Mouse (Mus musculus) lung, embryonic 14.5 days (tissue): ENCODE results near the gene Eln. TPM values are rescaled to one million over a fixed set of nuclear protein-coding genes. Genes with fewer than 3 reads are reported as not detected.

Experiments
- ATAC-seq: fragments of 200-750 bp; cut with Nextera tagmentation; 2 replicates; pipeline ENCODE4 v1.8.0; 2017; ENCODE audit warnings: mild to moderate bottlenecking, moderate TSS enrichment, moderate library complexity; ENCODE audit not compliant: insufficient read depth
- DNase-seq: peaks from one replicate; pipeline ENCODE4 v3.0.0-alpha.2; 2015
- H3K27ac ChIP-seq: fragments of 300-500 bp; sonication (generic); 2 replicates; pipeline ENCODE4 v1.5.1; 2014; ENCODE audit warnings: low read depth, mild to moderate bottlenecking, moderate library complexity
- H3K27me3 ChIP-seq: fragments of 300-500 bp; sonication (generic); 2 replicates; pipeline ENCODE4 v1.6.1; 2014; ENCODE audit warnings: low read length, control low read depth; ENCODE audit not compliant: insufficient read depth
- H3K36me3 ChIP-seq: fragments of 300-500 bp; sonication (generic); 2 replicates; pipeline ENCODE4 v1.6.1; 2014; ENCODE audit warnings: control low read depth; ENCODE audit not compliant: insufficient read depth
- H3K4me1 ChIP-seq: fragments of 300-500 bp; sonication (generic); 2 replicates; pipeline ENCODE4 v1.6.1; 2014; ENCODE audit warnings: antibody characterized with exemption, control low read depth; ENCODE audit not compliant: insufficient read depth
- H3K4me2 ChIP-seq: fragments of 300-500 bp; sonication (generic); 2 replicates; pipeline ENCODE4 v1.6.1; 2014; ENCODE audit warnings: mild to moderate bottlenecking
- H3K4me3 ChIP-seq: fragments of 300-500 bp; sonication (generic); 2 replicates; pipeline ENCODE4 v1.5.1; 2014; ENCODE audit warnings: low read depth, low read length
- H3K9ac ChIP-seq: fragments of 300-500 bp; sonication (generic); 2 replicates; pipeline ENCODE4 v1.6.1; 2014
- H3K9me3 ChIP-seq: fragments of 300-500 bp; sonication (generic); 2 replicates; pipeline ENCODE4 v1.6.1; 2016; ENCODE audit warnings: low read depth, low read length, control low read depth
- CTCF ChIP-seq: IDR thresholded peaks from 2 replicates; pipeline ENCODE4 v1.5.1; 2016; ENCODE audit warnings: antibody characterized with exemption, low read depth
- WGBS: fragments of 180-500 bp; shearing (Covaris S2); extraction: QIAGEN DNeasy Blood & Tissue Kit; methylation state at CpG from one replicate; pipeline ENCODE4 v1.1.7; 2014; 5-methylcytosine and 5-hydroxymethylcytosine counted together
- polyA plus RNA-seq: library from polyadenylated mRNA; unstranded; fragments of >200 nt; fragmentation: Nextera tagmentation; extraction: Ambion mirVana; gene quantifications from 2 replicates; pipeline ENCODE4 v1.2.1, GENCODE M21; 2014

Gene Eln
- polyA plus RNA-seq = 196 and 198 TPM in 2 replicates

DNA sequence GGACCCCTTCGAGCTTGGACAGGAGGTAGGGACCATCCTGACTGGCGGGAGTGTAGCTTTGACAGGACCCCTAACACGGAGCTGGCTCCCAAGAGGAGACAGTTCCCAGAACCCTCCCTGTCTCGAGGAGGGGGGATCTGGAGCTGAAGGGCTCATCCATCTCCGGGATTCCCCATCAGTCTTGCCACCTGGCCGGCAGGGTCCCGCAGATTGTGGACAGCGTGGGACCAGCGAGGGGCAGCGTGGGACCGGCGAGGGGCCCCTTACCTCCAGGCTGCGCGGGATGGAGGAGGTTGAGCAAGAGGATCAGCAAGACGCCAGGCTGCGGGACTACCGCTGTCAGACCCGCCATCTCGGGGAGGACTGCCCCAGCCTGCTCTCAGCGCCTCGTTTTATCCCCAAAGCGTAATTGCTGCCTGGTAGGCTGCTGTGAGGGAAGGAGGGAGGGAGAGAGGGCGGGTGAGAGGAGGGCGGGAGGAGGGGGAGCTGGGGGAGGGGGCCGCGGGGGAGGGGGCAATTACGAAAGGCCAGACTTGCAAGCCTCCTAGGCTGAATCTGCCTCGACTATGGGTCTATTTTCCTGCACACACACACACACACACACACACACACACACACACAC lies at the start of gene Eln:
Gene Eln, minus strand, starts transcription at position 434 of the 622 bp plus-strand sequence.
- peak; percentile 81 for DNase-seq
- no peaks in the 10 kb centered on the region for H3K27me3 ChIP-seq
- peak; percentile 77 for ATAC-seq
- no peak for TF ChIP-seq CTCF
- H3K4me3 ChIP-seq = peak within 1 kb of the TSS; percentile 44
- WGBS = under 1% methylated on average over 24 of the region's 28 CpGs
- no peaks in the 10 kb centered on the region for H3K36me3 ChIP-seq
- peak within 1 kb of the TSS; percentile 83 for H3K27ac ChIP-seq
- no peaks in the 10 kb centered on the region for H3K9me3 ChIP-seq
- H3K9ac ChIP-seq = peak within 1 kb of the TSS; percentile 62
- peaks cover 9% of the 10 kb centered on the region; the same call in 1 of the 2 replicates for H3K4me1 ChIP-seq
- H3K4me2 ChIP-seq = peak within 1 kb of the TSS; percentile 65

DNA sequence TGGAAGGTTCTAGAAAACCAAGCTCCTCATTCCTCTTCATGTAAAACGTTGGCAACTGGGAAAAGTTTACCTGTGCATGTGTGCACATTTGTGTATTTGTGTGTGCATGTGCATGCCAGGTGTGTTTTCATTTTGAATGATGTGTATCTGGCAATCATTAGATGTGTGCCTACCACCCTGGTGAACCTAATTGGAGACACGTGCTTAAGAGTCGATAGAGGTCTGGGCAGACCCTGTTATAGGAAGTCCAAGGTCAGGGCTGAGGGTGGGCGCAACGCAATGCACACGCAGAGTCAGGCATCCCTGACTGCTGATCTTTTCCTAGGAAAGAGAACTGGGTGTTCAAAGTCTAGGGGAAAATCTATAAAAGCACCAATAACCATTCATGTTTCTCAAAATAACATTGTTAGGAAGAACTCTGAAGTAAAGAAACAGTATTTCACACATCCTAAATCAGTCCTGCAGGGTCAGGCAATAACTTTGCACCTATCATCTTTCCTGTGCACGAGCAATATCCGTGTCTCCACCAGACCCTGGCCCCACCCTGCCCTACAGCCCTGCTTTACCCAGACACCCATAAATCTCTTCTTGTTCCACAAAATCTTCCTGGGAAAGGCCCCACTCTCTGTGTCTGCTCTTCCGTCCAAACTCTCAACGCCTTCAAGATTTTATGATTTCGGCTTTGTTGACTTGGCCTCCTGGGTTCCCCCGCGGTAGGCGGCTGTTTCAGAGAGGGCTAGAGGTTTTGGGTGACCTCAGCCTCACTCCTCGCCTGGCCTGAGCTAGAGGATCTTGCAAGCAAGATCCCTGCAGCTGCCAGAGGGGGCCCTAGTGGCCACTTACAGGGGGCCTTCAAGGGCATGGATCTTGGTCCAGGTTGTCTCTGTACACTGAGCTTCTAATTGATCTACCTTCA lies 43.2 kb upstream of the Eln start:
- Histone ChIP-seq H3K27ac (no peak overlapping the region), H3K4me2 (no peak overlapping the region), H3K27me3 (no peaks in the 10 kb centered on the region), H3K9me3 (peaks cover 7% of the 10 kb centered on the region; the same call in 1 of the 2 replicates), H3K9ac (no peak overlapping the region), H3K4me1 (no peaks in the 10 kb centered on the region), H3K4me3 (no peak overlapping the region), H3K36me3 (no peaks in the 10 kb centered on the region)
- no peak for ATAC-seq
- TF ChIP-seq CTCF = no peak
- no peak for DNase-seq
- 75% methylated on average over 15 of the region's 15 CpGs for WGBS

DNA sequence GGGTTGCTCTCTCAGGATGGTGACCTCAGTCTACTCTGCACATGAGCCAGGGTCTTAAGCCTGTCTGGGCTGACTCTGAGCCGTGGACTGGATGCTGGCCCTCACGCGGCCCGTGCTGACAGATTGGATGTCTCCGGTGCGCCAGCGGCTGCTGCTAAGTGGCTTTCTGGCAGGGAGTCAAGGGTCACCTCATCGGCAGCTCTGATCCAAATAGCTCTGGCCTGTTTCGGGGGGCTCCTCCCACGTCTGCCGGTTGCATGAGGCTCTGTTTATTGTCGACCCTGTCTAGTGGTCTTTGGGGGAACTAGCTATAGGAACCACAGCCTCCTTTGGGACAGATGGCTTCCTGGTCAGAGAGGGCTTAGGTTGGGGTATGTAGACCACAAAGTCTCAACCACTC lies 41.1 kb upstream of the Eln start:
- H3K36me3 ChIP-seq = no peaks in the 10 kb centered on the region
- H3K4me3 ChIP-seq = no peak overlapping the region
- H3K27me3 ChIP-seq = no peaks in the 10 kb centered on the region
- WGBS = 17% methylated on average over 12 of the region's 12 CpGs
- H3K4me2 ChIP-seq = no peak overlapping the region
- no peak overlapping the region for H3K9ac ChIP-seq
- H3K27ac ChIP-seq = no peak overlapping the region
- no peaks in the 10 kb centered on the region for H3K4me1 ChIP-seq
- peak; percentile 80 for ATAC-seq
- peaks cover 7% of the 10 kb centered on the region; the same call in 1 of the 2 replicates for H3K9me3 ChIP-seq
- no peak for TF ChIP-seq CTCF
- peak; percentile 84 for DNase-seq

DNA sequence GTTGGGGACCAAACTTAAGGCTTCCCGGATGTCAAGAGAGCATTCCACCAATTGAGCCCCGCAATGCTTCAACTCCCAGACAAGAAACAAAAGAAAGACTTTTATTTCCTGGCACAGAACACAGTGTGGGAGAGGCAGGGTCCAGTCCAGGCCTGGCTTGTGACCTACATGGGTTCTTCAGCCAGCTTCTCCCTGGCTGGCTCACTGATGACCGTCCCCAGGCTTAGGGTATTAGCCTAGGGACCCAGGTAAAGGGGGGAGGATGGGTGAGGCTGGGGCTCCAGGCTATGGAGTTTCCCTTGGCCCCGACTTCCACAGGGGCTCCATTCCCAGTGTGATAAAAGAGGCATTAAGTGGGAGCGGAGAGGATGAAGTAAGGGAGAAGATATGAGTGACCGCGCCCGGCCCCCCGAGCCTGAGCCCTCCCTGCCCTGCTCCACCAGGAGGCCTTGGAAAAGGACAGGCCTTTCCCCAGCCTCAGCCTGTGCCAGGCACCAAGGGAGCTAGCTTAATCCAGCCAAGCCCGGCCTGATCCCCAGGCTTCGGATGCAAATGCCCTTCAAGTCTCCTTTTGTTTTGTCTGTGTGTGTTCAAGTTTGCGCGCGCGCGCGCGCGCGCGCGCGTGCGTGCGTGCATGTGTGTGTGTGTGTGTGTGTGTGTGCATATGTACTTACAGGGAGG lies 38.7 kb upstream of the Eln start:
- ATAC-seq (no peak), DNase-seq (no peak)
- H3K9ac ChIP-seq = no peak overlapping the region
- no peak overlapping the region for H3K27ac ChIP-seq
- no peaks in the 10 kb centered on the region for H3K4me1 ChIP-seq
- H3K36me3 ChIP-seq = no peaks in the 10 kb centered on the region
- no peak overlapping the region for H3K4me2 ChIP-seq
- no peak overlapping the region for H3K4me3 ChIP-seq
- no peak for TF ChIP-seq CTCF
- WGBS = 73% methylated on average over 25 of the region's 25 CpGs
- H3K9me3 ChIP-seq = no peaks in the 10 kb centered on the region
- no peaks in the 10 kb centered on the region for H3K27me3 ChIP-seq

DNA sequence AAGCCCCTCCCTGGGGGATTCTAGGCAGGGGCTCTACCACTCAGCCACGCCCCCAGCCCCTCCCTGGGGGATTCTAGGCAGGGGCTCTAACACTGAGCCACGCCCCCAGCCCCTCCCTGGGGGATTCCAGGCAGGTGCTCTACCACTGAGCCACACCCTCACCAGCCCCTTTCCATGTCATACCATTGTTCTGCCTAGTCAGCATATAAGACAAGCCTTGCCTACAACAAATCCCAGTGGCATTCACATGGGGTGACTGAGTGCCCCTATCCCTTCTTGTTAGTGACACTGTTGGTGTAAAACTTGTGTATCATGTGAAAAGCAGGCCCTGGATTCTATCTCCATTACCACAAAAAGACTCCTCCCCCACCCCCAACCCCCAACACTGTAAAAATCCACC lies 36.7 kb upstream of the Eln start:
- Histone ChIP-seq H3K4me2 (no peak overlapping the region), H3K4me1 (no peaks in the 10 kb centered on the region), H3K4me3 (no peak overlapping the region), H3K27me3 (no peaks in the 10 kb centered on the region), H3K36me3 (no peaks in the 10 kb centered on the region), H3K9ac (no peak overlapping the region), H3K9me3 (no peaks in the 10 kb centered on the region), H3K27ac (no peak overlapping the region)
- DNase-seq (no peak), ATAC-seq (no peak)
- no peak for TF ChIP-seq CTCF
- WGBS = 65% methylated on average over 2 of the region's 2 CpGs

DNA sequence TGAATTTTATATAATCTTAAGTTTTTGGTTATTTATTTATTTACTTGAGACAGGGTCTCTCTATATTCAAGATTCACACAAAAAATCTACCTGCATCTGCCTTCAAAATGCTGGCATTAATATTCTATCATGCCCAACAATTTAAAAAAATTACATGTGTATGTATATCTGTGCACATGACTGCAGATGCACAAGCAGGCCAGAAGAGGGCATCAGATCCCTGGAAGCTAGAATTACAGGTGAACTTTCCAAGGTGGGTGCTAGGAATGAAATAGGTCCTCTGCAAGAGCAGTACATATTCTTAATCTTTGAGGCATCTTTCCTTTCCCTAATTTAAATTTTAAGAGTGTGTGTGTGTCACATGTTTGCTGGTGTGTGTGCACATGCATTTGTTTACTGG lies 33.8 kb upstream of the Eln start:
- H3K4me3 ChIP-seq = no peak overlapping the region
- TF ChIP-seq CTCF = peak; percentile 51

DNA sequence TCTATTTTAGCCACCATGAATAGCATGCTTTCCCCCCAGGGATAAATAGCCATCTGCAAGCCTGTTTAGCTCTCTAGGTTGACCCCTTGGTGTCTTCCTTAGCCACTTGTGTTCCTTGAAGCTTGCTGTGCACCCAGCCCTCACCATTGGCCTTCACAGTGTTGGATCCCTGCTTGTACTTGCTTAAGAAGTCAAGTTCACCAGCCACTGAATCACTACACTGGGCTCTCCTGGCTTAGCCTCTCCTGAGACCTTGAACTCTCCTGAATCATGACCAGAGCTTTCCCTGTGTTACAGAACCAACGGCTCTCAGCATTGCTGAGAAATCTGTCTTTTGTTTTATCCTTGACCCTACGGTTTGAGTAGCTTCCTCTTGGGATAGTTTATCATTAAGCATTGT lies 33.0 kb upstream of the Eln start:
- H3K4me1 ChIP-seq = no peaks in the 10 kb centered on the region
- no peaks in the 10 kb centered on the region for H3K27me3 ChIP-seq
- WGBS = 73% methylated on average over 2 of the region's 2 CpGs
- no peak overlapping the region for H3K27ac ChIP-seq
- no peaks in the 10 kb centered on the region for H3K9me3 ChIP-seq
- H3K9ac ChIP-seq = no peak overlapping the region
- no peak overlapping the region for H3K4me2 ChIP-seq
- DNase-seq = no peak
- no peak overlapping the region for H3K4me3 ChIP-seq
- ATAC-seq = no peak
- no peaks in the 10 kb centered on the region for H3K36me3 ChIP-seq
- no peak for TF ChIP-seq CTCF

More for the DNA sequence above, 33.8 kb upstream of the Eln start:
- Histone ChIP-seq H3K4me2 (no peak overlapping the region), H3K27ac (no peak overlapping the region), H3K27me3 (no peaks in the 10 kb centered on the region), H3K9me3 (no peaks in the 10 kb centered on the region), H3K9ac (no peak overlapping the region), H3K4me1 (no peaks in the 10 kb centered on the region), H3K36me3 (no peaks in the 10 kb centered on the region)
- ATAC-seq (no peak), DNase-seq (no peak)
